ENCODE assay signal across 17 mouse cellular contexts in genomic region chr16:4739994-4740393, GRCm38 (mm10).
"Had no signal": no experiment of that assay in that cellular context is flagged by ENCODE, and none has a peak within 500 bp of the region (broad histone marks: within the 10 kb centered on the region; RNA-seq: fewer than 3 reads in every experiment).

No protein-coding gene starts in this region.

- H3K4me1 ChIP-seq: intestine, embryonic 15.5 days; limb, embryonic 10.5 days; midbrain, embryonic 10.5 days; midbrain, embryonic 15.5 days; neural tube, embryonic 13.5 days had no signal

- H3K27me3 ChIP-seq: intestine, embryonic 15.5 days; liver, embryonic 15.5 days; midbrain, embryonic 15.5 days; neural tube, embryonic 13.5 days had no signal

- H3K9ac ChIP-seq: intestine, embryonic 15.5 days; liver, embryonic 15.5 days; midbrain, embryonic 15.5 days; neural tube, embryonic 13.5 days had no signal

- ATAC-seq: intestine, embryonic 15.5 days; midbrain, embryonic 15.5 days had no signal

- DNase-seq: kidney, adult 8-10 months; kidney, postnatal 10 days; kidney, postnatal 4 days; lung, adult 2 months; lung, postnatal 10 days; retina, postnatal 1 day; right cerebral cortex, postnatal 4 days; spleen, adult 18-20 months; thymus, postnatal 4 days had no signal

- H3K36me3 ChIP-seq: intestine, embryonic 15.5 days; midbrain, embryonic 15.5 days had no signal

- H3K4me3 ChIP-seq: intestine, embryonic 15.5 days; left cerebral cortex, adult 2 months; limb, embryonic 10.5 days; liver, embryonic 15.5 days; midbrain, embryonic 10.5 days; midbrain, embryonic 15.5 days; neural tube, embryonic 13.5 days had no signal

- H3K4me2 ChIP-seq: intestine, embryonic 15.5 days; liver, embryonic 11.5 days; liver, embryonic 15.5 days; midbrain, embryonic 15.5 days; neural tube, embryonic 13.5 days had no signal

- H3K9me3 ChIP-seq: intestine, embryonic 15.5 days; limb, embryonic 10.5 days; liver, embryonic 15.5 days; midbrain, embryonic 15.5 days; neural tube, embryonic 13.5 days had no signal

- H3K27ac ChIP-seq: intestine, embryonic 15.5 days; left cerebral cortex, adult 2 months; limb, embryonic 10.5 days; liver, embryonic 15.5 days; midbrain, embryonic 10.5 days; midbrain, embryonic 15.5 days; neural tube, embryonic 13.5 days had no signal
